Mouse (Mus musculus) right cerebral cortex, adult 18-20 months (tissue): ENCODE data around the gene Tpi1.
"Not testable (repeated sequence)": the region's sequence is repeated elsewhere in the genome, so short reads cannot be mapped to it uniquely, and the experiment has no call there.

Experiments
- DNase-seq: peaks from one replicate; pipeline ENCODE4 v3.0.0; 2022; ENCODE audit warnings: mixed read lengths

The Tpi1 gene

DNA sequence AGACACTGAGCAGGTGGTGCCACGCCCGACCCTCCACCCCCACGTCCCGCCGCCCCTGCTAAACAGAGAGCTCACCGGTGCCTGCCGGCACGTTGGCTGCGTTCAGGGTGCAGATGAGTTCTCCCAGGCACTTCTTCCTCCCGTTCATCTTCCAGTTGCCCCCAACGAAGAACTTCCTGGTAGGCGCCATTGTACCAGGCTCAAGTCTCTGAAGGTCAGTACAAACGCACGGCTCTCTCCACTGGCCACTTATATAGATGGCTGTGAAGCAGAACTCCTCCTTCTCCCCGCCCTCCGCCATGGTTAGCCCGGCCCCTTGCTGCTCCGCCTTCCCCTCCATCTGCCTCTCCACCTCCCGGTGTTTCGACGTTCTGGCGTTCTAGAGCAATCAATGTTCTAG lies at the start of gene Tpi1:
Tpi1 (minus strand) TSS at position 364 of the 400 bp plus-strand sequence.
- DNase-seq, result peak; percentile 92

DNA sequence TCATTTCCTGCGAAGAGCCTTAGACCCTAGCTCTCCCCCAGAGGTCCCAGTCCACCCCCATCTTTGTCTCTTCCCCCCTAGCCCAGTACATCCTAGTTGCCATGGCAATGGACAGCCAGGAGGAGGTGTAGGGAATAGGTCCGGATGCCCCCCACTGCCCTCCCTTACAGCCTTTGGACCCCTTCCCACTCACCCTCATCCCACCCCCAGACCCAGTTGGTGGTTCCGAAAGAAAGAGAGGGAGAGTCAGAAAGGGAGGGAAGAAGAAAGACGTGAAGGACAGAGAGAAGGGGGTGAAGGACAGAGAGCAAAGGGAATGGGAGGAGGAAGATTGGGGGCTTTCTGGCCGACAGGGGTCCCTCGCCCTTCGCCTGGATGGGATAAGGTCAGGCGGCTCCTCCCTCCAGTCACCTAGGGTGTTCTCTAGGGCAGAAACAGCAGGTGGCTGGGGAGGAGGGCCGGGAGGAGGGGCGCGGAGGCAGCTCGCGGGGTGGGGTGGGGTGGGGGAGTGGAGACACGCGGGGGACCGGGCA lies 49.1 kb upstream of the Tpi1 start:
- DNase-seq, result no peak

DNA sequence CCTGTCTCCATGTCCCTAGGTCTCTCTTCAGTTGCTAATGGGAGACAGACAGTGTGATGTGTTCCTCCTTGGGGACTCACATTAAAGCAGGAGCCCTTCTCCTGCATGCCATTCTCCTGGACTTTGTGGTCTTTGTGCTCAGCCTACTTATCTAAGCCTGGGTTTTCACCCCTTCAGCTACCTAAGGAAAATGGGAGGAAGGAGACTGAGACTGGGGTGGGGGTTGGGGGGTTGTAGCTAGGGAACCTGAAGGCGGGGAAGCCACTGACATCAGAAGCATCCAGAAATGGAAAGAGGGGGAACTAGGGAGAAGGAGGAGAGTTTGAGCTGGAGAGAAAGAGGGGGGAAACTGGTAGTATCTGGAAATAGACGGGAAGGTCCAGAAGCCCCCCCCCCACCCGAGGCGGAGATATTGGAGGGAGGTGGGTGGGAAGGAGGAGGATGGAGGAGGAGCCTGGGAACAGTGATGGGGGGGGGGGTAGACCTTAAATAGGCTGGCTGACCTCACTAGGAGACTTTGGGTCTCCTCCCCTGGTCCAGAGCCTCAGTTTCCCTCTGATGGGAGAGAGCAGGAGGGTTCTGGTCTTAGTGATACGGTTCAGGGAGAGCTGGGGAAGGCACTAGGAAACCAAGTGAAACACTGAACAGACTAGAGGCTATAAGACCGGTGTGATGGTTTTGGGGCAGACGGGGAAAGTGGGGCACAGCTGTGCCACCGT lies 48.5 kb upstream of the Tpi1 start:
- peak; percentile 51 for DNase-seq

DNA sequence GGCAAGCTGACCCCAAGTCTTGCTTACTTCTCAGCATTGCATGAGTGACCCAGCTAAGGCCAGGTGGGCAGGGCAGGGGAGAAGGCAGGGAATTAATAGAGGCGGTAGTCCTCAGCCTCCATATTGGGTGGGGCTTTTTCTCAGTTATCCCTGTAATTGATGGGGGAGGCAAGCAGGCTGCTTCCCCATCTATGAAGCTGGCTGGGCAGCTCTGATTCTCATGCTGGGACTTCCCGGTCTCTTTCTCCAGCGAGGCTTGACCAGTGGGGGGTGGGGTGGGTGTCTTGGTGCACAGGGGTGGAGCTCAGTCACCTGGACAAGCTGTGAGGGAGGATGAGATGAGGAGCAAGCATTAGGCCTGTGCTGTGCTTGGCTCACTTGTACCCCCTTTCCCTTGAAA lies 47.7 kb upstream of the Tpi1 start:
- no peak for DNase-seq

DNA sequence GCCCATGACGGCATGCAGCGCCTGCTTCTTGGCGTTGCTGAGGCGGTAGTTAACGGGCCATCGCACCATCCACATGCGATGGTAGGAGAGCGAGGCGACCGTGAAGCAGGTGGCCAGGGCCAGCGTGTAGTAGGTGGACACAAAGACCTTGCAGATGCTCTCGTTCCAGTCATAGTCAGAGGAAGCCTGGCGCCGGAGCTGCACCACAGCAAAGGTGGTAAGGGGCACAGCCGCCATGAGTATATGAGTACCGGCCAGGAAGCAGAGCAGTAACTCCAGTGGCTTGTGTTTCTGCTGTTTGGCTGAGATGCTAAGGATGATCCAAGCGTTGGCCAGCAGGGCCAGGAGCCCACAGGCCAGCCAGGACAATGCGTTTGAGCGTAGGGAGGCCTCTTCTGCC lies 47.2 kb upstream of the Tpi1 start:
- DNase-seq, result peak; percentile 22

DNA sequence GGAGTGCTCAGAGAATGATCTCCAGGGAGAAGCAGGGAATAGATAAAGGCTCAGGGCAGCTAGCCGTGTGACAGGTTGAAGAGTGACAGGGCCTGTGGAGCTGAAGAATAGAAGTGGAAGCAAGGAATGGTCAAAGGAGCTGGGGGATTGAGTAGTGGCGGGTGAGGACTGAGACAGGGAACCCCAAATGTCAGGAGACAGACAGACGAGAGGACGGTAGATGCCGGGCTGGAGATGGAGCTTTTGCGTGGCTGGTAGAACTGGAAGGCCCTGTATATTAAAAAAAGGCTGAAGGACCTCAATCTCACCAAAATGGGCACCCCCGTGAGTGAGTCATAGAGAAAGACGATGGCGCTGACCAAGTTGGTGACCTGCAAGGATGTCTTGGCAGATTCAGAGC lies 46.4 kb upstream of the Tpi1 start:
- no peak for DNase-seq

DNA sequence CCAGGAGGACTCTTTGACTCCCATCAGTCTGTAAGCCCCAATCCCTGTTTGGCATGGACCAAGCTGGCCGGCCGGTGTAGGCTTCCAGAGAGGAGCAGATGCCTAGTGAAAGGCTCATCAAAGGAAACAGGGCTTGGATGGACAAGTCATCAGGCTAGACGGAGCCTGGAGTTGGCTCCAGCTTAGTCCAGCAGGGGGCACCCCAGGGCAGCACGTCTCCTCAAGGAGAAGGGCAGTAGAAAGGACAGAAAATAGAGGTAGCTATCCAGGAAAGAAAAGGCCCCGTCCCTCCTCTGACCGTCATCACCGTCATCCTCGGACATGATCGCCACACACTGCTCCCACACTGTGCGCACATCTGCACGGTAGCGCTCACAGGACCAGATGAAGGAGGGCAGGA lies 45.6 kb upstream of the Tpi1 start:
- peak; percentile 88 for DNase-seq

DNA sequence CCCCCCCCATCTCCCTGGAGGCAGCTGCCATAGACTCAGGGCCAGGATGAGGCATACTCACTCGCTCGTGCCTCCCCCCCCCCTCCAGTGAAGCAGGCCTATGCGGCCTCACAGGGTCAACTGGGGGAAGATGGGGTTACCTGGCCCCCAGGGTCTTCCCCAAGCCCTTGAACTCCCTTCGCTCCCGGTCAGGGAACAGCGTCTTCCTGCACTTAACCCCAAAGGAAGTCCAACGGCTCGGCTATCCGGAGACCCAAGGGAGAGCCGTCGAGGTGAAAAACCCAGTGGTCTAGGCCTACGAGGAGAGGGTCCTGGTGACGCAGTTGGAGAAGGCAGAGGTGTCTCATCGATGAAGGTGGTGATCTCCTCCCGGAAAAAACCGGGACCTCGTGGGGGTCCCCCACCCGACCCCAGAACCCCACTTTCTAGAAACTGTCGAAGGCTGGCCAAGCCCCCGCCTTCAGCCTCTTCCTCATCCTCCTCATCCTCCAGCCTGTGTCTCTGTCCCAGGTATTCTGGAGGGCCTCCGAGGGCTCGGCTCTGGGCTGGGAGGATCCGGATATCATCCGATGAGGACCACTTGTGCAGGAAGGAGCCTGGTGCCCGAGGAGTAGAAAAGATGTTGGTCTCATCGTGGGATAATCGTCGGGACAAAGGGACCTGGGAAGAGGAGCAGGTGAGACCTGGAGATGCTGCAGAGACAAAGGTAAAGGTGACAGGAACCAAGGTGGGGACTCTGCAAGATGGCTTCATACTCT lies 44.6 kb upstream of the Tpi1 start:
- DNase-seq, result no peak

DNA sequence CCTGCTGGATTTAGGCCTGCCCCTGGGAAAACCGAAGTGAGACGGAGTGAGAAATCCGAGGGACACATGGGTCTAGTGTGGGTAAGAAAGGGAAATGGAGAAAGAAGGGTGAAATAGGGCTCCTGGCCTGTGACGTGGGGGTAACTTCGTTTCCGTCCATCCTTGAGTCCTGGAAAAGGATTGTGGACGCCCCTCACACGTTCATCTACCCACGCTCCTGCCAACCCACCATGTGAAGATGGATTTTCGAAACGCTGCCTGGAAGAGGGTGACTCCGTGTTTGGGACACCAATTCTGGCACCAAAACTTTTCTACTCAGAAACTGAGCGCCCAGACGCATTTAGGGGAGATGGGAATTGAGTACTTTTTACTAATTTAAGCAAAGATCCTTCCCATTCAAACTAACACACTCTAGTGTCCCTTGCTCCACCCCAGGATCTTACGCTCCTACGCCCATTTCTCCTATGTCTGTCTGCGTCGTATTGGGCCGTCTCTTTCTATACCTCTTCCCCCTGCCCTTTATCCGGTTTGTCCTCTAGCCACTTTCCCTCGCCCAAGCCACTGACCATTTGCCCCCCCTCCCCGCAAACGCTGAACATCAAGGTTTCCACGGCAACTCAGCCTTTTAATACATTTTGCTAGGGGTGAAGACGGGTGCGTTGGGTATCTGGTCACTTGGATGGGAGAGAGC lies 43.9 kb upstream of the Tpi1 start:
- DNase-seq, result no peak

DNA sequence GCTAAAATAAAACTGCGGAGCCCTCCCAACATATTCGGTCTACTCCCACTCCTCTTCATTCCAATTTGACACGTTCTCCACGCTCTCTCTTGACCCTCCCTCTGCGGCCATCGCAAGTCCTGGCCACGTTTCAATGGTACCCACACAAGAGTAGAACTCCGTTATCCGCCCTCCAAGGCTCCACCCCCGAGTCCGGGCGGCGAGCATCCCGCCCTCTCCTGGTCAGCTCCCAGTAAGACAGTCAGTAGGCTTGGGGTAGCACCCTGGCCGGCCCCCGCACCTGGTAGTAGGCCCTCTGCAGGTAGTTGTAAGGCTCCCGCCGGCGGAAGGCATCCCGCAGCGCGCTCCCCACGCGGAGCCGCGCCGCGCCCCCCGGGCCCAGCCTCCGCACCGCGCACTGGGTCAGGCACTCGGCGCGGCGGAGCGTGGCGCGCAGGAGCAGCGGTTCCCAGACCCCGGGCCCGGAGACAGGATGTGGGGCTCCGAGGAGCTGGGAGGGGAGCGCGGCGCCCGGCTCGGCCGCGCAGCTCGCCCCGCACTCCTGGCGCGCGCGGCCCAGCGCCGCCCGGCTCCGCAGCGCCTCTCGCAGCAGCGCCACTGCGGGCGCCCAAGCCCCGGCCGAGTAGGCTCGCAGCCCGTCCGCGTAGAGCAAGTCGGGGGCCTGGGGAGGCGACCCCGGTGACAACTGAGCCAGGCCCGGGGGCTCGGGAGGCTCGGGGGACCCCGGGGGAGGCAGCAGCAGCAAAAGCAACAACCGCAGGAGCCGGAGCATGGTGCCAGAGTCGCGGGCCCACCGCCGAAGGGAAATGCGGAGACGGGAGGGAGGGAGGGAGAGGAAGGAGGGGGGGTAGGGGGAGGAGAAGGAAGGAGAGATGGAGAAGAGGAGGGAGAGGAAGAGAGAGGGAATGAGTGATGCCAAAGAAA lies 43.1 kb upstream of the Tpi1 start, which contains the start of gene P3h3:
P3h3 (minus strand) TSS at position 837 of the 924 bp plus-strand sequence.
- DNase-seq, result peak; percentile 88

DNA sequence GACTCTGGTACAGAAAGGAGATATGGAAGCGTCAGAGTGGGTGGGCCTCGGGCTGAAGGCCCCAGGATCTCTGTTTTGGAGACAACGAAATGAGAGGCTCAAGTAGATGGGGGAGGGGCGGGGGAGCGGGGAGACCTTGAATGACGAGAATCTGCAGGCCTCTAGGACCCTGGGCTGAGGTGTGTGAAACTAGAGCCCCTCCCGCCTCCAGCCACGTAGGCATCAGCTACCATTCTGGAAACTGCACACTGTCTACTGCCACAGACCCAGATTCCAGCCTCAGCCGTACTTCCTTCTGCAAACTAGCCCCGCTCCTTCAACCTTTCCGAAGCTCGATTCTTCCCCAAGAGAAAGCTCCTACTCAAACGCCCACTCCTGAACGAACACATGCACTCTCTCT lies 42.2 kb upstream of the Tpi1 start:
- peak; percentile 55 for DNase-seq

DNA sequence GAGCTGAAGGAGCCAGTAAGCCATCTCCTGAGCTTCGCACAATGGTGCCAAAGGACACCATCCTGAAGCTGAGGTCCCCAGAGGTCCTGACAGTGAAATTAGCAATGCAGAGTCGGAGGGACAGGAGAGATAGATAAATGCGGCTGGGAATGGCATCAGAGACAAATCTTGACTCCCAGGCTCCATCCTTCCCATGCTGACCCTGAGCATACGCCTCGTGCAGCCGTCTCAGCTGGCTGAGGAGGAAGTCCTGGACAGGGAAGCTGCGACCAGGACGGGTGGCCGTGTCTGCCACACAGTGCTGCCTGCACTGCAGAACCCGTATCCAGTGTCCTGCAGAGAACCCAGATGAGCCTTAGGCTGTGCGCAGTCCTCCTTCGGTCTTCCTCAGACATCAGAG lies 40.6 kb upstream of the Tpi1 start:
- no peak for DNase-seq

DNA sequence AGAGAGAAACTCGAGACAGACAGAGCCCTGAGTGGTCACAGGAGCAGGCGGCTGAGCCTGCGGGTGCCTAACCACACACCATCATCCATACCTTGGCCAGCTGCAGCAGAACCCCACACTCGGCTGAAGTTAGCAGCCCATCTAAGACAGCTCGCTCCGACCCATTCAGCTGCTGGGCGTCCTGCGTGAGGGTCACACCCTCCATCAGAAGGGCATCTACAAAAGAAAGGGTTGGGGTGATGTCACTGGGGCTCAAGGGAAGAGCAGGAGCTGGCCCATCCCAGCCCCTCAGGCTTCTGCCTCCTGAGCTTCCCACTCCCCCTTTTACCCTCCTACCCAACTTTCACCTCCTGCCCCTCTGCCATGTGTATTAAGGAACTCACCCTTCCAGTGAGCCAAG lies 36.4 kb upstream of the Tpi1 start:
- DNase-seq, result no peak

DNA sequence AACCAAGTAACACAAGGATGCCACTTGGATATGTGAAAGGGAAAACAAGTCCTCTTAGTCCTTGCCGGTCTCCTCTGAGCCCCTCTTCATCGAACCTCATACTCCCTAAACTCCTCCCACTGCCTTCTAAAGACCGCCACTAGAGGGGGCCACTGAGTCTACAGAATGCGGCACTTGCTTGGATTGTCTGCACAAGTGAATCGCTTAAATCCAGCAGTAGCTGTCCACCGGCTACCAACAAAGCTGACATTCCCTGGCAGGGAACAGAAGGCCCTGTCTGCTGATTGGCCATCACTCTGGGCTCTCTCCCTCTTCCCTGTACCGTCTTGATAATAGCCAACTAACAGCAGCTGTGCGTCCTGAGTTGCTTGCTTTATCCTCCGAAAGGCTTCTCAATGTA lies 33.2 kb upstream of the Tpi1 start:
- peak; percentile 91 for DNase-seq

DNA sequence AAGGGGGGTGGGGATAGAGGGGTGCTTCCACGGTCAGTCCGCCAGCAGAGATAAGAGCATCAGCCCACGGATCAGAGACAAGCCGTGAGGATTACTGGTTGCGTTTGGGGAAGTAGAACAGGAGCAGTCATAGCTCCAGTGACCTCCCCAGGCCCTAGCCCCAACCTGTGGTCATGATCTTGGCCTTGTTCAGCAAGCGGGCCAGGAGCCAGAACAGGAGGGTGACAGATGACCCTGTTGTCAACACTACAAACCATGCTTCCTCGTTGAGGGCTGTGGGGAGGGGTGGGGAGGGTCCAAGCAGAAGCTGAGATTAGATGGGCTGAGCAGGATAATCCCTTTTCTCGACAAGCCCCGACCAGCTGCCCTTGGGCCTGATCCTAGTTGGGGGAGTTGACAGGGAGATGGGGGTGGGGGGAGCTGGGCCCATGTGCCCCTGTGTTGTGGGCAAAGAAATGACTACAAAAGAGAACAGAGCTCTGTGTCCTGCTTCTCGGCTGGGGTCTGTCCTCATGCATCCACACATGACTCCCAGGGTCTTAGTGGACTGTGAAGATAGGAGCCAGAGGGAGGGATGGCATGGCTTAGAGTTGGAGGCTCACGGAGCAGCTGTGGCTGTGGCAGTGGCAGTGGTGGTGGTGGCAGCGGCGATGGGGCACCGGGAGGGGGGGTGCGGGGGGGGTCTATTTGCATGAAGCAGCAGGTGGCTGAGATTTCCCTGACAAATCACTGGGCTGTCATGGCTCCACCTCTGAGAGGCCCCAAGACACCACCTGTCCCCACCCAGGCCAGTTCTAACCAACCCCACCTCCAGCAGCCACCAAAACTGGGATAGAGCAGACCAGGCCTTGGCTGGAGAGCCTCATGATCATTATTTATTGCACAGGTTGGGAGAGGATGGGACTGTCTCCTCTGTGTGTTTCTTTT lies 26.4 kb upstream of the Tpi1 start, which contains the start of gene Gnb3:
Gnb3 (minus strand) TSS at position 35 of the 927 bp plus-strand sequence.
- DNase-seq, result no peak

DNA sequence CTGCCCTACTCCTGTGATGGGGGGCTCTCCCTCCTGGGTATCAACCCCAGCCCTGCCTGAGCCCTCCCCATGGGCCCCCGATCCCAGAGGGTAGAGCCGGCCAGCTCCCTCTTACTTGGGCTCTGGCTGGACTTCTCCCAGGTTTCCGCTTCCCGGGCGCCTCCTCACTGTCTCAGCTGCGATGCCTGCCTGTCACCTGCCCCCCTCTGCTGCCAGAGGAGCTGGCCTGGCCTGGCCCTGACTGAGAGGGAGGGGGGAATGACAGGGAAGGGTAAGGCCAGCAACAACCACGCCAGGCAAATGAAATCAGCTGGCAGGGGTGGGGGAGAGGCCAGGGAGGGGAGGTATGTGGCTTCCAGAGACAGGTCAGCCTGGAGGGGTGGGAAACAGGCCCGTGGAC lies 25.7 kb upstream of the Tpi1 start:
- DNase-seq, result no peak

DNA sequence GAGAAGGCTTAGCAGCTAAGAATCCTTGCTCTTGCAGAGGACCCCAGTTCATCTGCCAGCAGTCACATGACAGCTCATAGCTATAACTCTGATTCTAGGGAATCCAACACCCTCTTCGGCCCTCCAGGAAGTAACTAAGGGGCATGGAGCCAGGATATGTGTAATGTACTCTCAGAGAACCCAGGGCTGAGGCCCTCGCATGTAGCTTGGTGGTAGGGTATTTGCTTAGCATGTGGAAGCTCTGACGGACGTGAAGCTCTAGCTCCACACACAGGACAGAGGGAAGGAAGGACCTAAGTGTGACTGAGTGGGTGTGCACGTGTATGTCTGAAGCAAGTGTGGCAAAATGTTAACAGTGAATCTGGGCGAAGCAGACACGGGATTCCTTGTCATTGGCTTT lies 22.3 kb upstream of the Tpi1 start:
- DNase-seq, result no peak

DNA sequence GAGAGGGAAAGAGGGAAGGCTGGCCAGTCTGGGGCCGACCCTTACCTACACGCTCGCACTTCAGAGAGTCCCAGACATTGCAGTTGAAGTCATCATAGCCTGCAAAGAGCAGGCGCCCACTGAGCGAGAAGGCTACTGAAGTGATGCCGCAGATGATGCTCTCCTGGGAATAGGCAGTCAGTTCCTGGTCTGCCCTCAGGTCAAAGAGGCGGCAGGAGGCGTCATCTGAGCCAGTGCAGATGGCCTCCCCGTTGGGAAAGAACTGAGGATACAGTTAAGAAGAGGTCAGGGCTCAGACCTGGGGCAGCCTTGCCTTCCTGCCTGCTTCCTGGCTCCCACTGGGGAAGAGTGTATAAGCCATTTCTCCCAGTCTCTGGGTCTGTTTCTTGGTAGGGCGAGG lies 21.4 kb upstream of the Tpi1 start:
- DNase-seq, result no peak

DNA sequence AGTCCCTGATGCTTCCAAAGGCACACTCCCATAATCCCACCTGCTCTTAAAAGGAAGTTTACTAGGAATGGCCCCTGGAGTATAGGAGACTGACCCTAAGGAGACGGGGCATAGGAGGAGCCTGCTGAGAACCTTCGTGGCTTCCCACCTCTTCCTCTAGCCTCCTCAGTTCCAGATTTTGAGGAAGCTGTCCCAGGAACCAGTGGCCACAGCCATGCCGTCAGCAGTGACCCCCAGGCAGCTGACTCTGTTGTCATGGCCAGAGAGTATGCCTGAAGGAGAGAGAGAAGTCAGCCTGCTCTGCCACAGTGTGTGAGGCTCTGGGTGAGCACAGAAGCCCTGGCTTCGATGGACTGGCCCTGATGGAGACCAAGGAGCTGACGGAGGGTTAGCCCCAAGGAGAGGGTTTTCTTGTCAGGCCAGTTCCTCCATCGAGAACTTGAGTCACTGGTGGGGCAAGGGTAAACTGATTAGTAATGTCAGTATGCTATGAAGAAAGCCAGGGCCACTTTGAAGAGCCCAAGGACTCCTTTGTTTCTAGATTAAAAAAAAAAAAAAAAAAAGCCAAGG lies 20.5 kb upstream of the Tpi1 start:
- DNase-seq, result no peak

DNA sequence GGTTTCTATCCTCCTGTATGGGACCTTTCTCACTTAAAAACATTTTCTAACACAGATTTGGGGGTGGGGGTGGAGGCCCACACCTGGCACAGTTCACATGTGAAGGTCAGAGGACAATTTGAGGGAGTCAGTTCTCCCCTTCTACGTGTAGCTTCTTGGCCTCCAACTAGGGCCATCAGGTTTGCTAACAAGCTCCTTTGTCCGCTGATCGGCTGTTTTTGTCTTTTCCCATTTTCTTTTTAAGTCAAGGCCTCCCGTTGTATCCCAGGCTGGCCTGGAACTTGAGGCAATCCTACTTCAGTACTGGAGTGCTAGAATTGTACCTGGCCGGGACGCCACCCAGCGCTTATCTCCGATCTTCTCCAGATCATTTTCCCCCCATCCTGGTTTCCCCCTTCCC lies 17.6 kb upstream of the Tpi1 start:
- no peak for DNase-seq

DNA sequence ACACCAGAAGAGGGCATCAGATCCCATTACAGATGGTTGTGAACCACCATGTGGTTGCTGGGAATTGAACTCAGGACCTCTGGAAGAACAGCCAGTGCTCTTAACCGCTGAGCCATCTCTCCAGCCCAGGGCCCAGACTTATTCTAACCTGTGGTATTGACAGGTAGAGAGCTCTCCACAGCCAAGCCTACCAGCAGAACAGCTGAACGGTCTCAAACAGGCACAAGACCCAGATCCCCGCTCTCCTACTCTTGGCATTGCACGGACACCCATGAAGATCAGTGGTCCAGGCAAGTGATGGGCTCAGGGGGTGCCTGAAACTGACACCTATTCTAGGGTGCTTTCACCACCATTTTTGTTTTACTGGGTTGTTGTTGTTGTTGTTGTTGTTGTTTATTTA lies 17.1 kb upstream of the Tpi1 start:
- not testable (repeated sequence) for DNase-seq
